Mouse (Mus musculus): Measurements from ENCODE around the gene Drg1. TPM values are rescaled to one million over a fixed set of nuclear protein-coding genes. Genes with fewer than 3 reads are reported as not detected.

Drg1 gene
- polyA plus RNA-seq, 1 experiment from 2014 or later, result 215 TPM

DNA sequence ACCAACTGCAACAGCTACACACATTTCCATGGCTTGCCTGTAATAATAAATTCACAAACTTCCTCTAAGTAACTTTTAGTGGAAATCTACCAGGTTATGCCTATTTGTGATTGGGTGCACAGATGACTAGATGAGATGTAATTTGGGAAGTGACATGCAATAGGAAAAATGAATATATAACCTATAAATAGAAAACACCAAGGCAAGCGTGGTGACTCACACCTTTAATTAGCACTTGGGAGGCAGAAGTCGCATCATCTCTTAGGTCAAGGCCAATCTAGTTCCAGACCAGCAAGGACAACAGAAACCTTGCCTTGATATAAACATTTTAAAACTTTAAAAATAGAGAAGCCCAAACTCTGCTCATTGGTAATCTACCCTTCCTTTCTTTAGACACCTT is 18.8 kb downstream of the Drg1 start:
- no peak for ATAC-seq (replicated peaks)
- peaks cover 82% of the 10 kb centered on the region for H3K36me3 ChIP-seq (replicated peaks)
- H3K4me1 ChIP-seq, result no peaks in the 10 kb centered on the region
- no peak overlapping the region for H3K4me3 ChIP-seq
- H3K9ac ChIP-seq, result no peak overlapping the region
- 98% methylated on average over 2 of the region's 2 CpGs for WGBS
- no peak overlapping the region for H3K27ac ChIP-seq
- no peaks in the 10 kb centered on the region for H3K27me3 ChIP-seq (replicated peaks)
- no peaks in the 10 kb centered on the region for H3K9me3 ChIP-seq
- no peak overlapping the region for H3K4me2 ChIP-seq

DNA sequence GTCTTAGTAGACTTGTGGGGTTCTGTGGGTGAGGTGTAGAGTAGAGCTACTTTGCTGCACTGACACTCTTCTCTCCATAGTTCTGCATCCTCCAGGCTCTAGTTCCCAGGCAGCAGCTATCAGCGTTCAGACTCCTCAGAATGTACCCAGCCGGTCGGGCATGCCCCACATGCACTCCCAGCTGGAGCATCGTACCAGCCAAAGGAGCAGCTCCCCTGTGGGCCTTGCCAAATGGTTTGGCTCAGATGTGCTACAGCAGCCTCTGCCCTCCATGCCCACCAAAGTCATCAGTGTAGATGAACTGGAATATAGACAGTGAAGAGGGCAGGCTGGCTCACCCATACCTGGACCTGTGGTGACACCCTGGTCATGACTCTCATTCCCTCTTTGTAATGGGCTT is 22.4 kb downstream of the Drg1 start:
- H3K4me2 ChIP-seq, result no peak overlapping the region
- H3K9me3 ChIP-seq, result no peaks in the 10 kb centered on the region
- no peak overlapping the region for H3K27ac ChIP-seq
- no peaks in the 10 kb centered on the region for H3K4me1 ChIP-seq
- no peak for ATAC-seq (replicated peaks)
- peaks cover 73% of the 10 kb centered on the region for H3K36me3 ChIP-seq (replicated peaks)
- no peaks in the 10 kb centered on the region for H3K27me3 ChIP-seq (replicated peaks)
- no peak overlapping the region for H3K4me3 ChIP-seq
- H3K9ac ChIP-seq, result no peak overlapping the region
- 88% methylated on average over 4 of the region's 4 CpGs for WGBS

DNA sequence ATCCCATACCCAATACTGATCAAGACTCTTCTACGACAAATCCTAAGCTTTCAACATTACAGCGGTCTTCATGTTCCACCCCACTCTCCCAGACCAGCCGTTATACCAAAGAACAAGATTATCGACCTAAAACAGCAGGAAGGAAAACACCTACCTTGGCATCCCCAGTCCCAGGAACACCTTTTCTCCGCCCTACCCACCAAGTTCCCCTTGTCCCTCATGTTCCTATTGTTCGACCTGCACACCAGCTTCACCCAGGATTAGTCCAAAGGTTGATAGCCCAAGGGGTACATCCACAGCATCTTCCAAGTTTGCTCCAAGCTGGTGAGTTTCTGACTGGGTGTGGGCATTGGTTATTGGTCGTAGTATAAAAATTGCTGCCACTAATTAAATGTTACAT is 23.8 kb downstream of the Drg1 start:
- WGBS, result 95% methylated on average over 7 of the region's 7 CpGs
- Histone ChIP-seq H3K9me3 (no peaks in the 10 kb centered on the region), H3K4me1 (no peaks in the 10 kb centered on the region), H3K9ac (no peak overlapping the region), H3K36me3 (replicated peaks) (peaks cover 72% of the 10 kb centered on the region), H3K27ac (no peak overlapping the region), H3K4me2 (no peak overlapping the region), H3K27me3 (replicated peaks) (no peaks in the 10 kb centered on the region), H3K4me3 (no peak overlapping the region)
- ATAC-seq (replicated peaks), result no peak

DNA sequence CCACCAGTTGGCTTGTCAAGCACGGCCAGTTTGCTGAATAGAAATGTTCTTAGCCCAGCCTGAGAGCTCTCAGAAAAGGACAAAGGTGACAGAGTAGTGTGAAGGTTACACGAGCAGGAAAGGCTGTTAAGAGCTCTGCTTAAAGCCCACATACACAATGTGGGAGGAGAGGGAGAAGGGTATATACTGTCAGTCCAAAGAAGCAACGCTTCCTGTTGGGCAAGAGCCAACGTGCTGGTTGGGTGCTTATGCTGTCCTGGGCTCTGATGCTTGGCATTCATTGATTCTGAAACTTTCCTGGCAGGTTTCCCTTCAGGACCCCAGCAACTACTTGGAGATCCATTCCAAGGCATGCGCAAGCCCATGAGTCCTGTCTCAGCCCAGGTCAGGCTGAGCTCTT is 30.9 kb downstream of the Drg1 start:
- Histone ChIP-seq H3K27ac (no peak overlapping the region), H3K4me1 (no peaks in the 10 kb centered on the region), H3K27me3 (replicated peaks) (no peaks in the 10 kb centered on the region), H3K36me3 (replicated peaks) (peaks cover 33% of the 10 kb centered on the region), H3K9ac (no peak overlapping the region), H3K4me3 (no peak overlapping the region), H3K9me3 (no peaks in the 10 kb centered on the region), H3K4me2 (no peak overlapping the region)
- ATAC-seq (replicated peaks), result no peak
- WGBS, result 87% methylated on average over 5 of the region's 5 CpGs

DNA sequence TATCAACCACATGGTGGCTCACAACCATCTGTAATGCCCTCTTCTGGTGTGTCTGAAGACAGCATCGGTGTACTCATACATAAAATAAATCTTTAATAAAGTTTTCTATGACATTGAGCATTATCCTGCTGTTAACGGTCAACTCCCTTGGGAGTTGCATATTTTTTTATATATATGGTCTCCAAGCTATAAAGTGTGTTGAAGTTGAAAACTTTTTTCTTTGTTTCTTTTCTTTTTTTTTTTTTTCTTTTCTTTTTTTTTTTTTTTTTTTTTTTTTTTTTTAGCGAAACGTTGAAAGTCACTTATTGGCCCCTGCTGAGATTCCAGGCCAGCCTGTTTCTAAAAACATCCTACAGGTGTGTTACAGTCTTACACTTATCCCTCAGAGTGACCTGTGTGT is 32.5 kb downstream of the Drg1 start:
- Histone ChIP-seq H3K36me3 (replicated peaks) (peaks cover 40% of the 10 kb centered on the region; the same call in 1 of the 2 replicates), H3K27ac (no peak overlapping the region), H3K4me2 (no peak overlapping the region), H3K9ac (no peak overlapping the region), H3K27me3 (replicated peaks) (no peaks in the 10 kb centered on the region), H3K9me3 (no peaks in the 10 kb centered on the region), H3K4me1 (no peaks in the 10 kb centered on the region), H3K4me3 (no peak overlapping the region)
- ATAC-seq (replicated peaks), result no peak
- WGBS, result 87% methylated on average over 4 of the region's 4 CpGs

DNA sequence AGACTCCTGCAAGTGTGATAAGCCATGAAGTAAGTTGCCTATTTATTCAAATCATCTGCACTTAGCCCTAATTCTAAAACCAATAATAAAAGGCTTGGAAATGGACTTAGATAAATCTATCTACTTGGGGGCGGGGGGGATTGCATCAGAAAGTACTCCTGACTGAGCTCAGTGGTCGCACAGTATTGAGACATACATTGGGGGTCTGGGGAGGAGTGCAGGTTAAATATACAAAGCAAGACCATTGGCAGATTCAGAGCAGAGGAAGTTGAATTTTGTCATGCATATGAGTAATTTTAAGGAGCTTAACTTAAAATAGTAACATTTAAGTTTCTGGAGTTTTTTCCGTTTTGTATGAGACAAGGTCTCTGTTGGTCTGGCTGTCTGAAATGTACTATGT is 34.0 kb downstream of the Drg1 start:
- no peak overlapping the region for H3K9ac ChIP-seq
- H3K27ac ChIP-seq, result no peak overlapping the region
- H3K4me2 ChIP-seq, result no peak overlapping the region
- no peaks in the 10 kb centered on the region for H3K9me3 ChIP-seq
- no peak for ATAC-seq (replicated peaks)
- peaks cover 37% of the 10 kb centered on the region; the same call in 1 of the 2 replicates for H3K36me3 ChIP-seq (replicated peaks)
- H3K27me3 ChIP-seq (replicated peaks), result no peaks in the 10 kb centered on the region
- no peaks in the 10 kb centered on the region for H3K4me1 ChIP-seq
- WGBS, result 93% methylated on average over 3 of the region's 3 CpGs
- H3K4me3 ChIP-seq, result no peak overlapping the region

DNA sequence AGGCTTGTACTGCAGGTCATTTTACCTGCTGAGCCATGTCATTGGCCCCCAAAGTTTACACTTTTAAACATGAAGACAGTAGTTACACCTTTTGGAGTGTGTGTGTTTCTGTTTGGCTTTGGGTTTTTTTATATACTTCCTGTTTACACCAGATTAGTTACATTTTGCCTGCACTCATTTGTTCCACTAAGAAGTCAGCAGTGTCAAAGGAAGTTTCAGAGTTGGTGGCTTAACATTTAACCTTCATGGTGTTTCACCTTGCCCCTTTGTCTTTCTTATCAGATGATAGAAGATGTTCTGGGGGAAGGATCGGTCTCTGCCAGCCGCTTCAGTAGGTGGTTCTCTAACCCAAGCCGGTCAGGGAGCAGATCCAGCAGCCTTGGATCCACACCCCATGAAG is 39.1 kb downstream of the Drg1 start:
- no peaks in the 10 kb centered on the region for H3K4me1 ChIP-seq
- no peak overlapping the region for H3K27ac ChIP-seq
- no peaks in the 10 kb centered on the region for H3K27me3 ChIP-seq (replicated peaks)
- H3K9me3 ChIP-seq, result no peaks in the 10 kb centered on the region
- H3K36me3 ChIP-seq (replicated peaks), result peaks cover 56% of the 10 kb centered on the region
- no peak overlapping the region for H3K9ac ChIP-seq
- WGBS, result over 99% methylated on average over 3 of the region's 3 CpGs
- H3K4me3 ChIP-seq, result no peak overlapping the region
- no peak overlapping the region for H3K4me2 ChIP-seq
- ATAC-seq (replicated peaks), result no peak

DNA sequence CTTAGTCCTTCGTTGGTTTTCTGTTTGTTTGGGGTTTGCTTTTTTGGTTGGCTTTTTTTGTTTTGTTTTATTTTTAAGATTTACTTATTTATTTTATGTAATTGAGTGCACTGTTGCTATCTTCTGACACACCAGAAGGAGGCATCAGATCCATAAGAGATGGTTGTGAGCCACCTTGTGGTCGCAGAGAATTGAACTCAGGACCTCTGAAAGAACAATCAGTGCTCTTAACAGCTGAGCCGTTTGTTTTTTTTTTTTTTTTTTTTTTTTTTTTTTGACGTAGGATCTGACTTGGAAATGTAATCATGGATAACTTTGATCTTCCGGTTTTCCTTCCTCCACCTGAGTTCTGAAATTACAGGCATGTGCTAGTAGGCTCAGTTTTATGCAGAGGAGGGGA is 43.1 kb downstream of the Drg1 start:
- Histone ChIP-seq H3K36me3 (replicated peaks) (peaks cover 58% of the 10 kb centered on the region), H3K27ac (no peak overlapping the region), H3K4me3 (no peak overlapping the region), H3K9ac (no peak overlapping the region), H3K27me3 (replicated peaks) (no peaks in the 10 kb centered on the region), H3K4me2 (no peak overlapping the region), H3K4me1 (no peaks in the 10 kb centered on the region), H3K9me3 (no peaks in the 10 kb centered on the region)
- 84% methylated on average over 5 of the region's 5 CpGs for WGBS
- no peak for ATAC-seq (replicated peaks)

DNA sequence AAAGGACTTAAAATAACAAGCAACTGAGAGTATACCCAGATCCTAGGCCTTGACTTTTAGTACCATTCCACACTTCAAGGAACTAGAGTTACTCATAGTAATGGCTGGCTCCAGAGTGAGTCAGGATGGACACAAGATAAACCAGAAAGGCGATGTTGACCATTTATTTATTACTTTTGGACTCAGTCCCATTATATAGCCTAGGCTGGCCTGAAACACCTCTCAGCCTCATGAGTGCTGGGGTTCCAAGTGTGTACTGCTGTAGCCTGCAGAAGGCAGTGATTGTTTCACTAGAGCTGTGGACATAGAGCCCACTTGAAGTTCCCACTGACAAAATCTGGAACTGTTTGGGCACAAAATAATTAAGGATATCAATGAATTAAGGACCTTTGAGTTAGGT is 53.7 kb downstream of the Drg1 start:
- H3K4me3 ChIP-seq, result no peak overlapping the region
- H3K36me3 ChIP-seq (replicated peaks), result peaks cover 41% of the 10 kb centered on the region
- no peaks in the 10 kb centered on the region for H3K9me3 ChIP-seq
- no peak overlapping the region for H3K4me2 ChIP-seq
- ATAC-seq (replicated peaks), result no peak
- no peak overlapping the region for H3K27ac ChIP-seq
- no peaks in the 10 kb centered on the region for H3K4me1 ChIP-seq
- WGBS, result 88% methylated on average over 1 of the region's 1 CpGs
- H3K9ac ChIP-seq, result no peak overlapping the region
- no peaks in the 10 kb centered on the region for H3K27me3 ChIP-seq (replicated peaks)

DNA sequence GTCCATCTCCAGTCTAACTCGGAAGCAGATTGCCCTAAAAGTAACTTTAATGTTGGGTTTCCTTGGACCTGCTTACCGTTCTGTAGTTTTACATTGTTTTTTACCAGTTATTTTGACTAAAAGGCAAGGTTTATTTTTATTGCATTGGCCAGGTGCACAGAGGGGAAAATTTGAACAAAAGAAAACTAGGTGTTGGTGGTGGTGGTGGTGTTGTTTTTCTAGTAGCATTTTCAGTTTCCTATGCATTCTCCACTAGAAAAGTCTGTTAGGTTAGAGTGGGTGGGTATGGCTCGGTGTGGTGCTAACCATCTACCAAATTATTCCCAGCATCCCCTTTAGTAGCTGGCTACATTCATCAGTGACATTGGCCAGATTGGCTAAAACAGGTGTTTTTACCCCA is 59.4 kb downstream of the Drg1 start:
- WGBS, result 97% methylated on average over 3 of the region's 3 CpGs
- Histone ChIP-seq H3K9ac (no peak overlapping the region), H3K27me3 (replicated peaks) (no peaks in the 10 kb centered on the region), H3K4me2 (no peak overlapping the region), H3K4me3 (no peak overlapping the region), H3K4me1 (peaks cover 12% of the 10 kb centered on the region; the same call in 1 of the 2 replicates), H3K27ac (no peak overlapping the region), H3K9me3 (no peaks in the 10 kb centered on the region), H3K36me3 (replicated peaks) (peaks cover 18% of the 10 kb centered on the region; the same call in 1 of the 2 replicates)
- ATAC-seq (replicated peaks), result no peak

DNA sequence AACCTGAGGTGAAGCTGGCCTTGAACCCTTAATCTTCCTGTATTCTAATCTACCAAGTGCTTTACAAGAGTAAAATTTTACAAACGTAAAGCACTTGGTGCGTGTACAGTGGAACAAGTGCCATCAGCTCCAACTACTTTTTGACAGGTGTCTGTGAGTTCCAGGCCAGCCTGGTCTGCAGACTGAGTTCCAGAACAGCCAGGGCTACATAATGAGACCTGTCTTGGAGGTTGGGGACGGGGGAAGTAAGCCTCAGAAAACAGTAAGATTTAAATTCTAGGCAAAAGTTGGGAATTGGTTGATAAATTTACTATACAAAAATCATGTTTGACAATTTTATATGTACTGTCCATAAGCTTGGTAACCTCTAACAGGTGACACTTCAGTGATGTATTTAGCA is 61.0 kb downstream of the Drg1 start:
- H3K4me2 ChIP-seq, result no peak overlapping the region
- WGBS, result 95% methylated on average over 3 of the region's 3 CpGs
- H3K9ac ChIP-seq, result no peak overlapping the region
- H3K4me3 ChIP-seq, result no peak overlapping the region
- peaks cover 12% of the 10 kb centered on the region; the same call in 1 of the 2 replicates for H3K4me1 ChIP-seq
- ATAC-seq (replicated peaks), result no peak
- no peak overlapping the region for H3K27ac ChIP-seq
- no peaks in the 10 kb centered on the region for H3K9me3 ChIP-seq
- no peaks in the 10 kb centered on the region for H3K27me3 ChIP-seq (replicated peaks)
- peaks cover 17% of the 10 kb centered on the region; the same call in 1 of the 2 replicates for H3K36me3 ChIP-seq (replicated peaks)

DNA sequence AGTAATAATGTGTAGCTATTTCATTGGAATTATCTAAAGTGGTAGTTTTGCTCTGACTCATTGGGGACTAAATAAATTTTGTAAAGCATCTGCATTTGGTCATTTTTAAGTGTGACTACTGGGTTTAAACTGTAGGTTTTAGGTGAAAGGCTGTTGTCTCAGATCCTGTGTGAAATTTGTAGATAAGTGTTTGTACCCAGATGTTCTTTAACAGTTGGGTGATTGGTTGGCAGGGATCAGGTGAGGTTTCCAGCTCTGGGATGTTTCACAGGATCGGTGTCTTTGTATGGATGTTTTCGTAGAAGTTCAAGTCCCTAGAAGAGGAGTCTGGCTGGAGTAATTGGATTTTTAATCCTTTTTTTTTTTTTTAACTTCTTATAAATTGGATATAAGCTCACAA is 62.4 kb downstream of the Drg1 start:
- H3K36me3 ChIP-seq (replicated peaks), result peaks cover 14% of the 10 kb centered on the region; the same call in 1 of the 2 replicates
- no peak for ATAC-seq (replicated peaks)
- no peaks in the 10 kb centered on the region for H3K9me3 ChIP-seq
- H3K4me3 ChIP-seq, result no peak overlapping the region
- peaks cover 12% of the 10 kb centered on the region; the same call in 1 of the 2 replicates for H3K4me1 ChIP-seq
- H3K9ac ChIP-seq, result no peak overlapping the region
- WGBS, result 83% methylated on average over 2 of the region's 2 CpGs
- peak overlapping the region; percentile 39 for H3K4me2 ChIP-seq
- no peak overlapping the region for H3K27ac ChIP-seq
- H3K27me3 ChIP-seq (replicated peaks), result no peaks in the 10 kb centered on the region

DNA sequence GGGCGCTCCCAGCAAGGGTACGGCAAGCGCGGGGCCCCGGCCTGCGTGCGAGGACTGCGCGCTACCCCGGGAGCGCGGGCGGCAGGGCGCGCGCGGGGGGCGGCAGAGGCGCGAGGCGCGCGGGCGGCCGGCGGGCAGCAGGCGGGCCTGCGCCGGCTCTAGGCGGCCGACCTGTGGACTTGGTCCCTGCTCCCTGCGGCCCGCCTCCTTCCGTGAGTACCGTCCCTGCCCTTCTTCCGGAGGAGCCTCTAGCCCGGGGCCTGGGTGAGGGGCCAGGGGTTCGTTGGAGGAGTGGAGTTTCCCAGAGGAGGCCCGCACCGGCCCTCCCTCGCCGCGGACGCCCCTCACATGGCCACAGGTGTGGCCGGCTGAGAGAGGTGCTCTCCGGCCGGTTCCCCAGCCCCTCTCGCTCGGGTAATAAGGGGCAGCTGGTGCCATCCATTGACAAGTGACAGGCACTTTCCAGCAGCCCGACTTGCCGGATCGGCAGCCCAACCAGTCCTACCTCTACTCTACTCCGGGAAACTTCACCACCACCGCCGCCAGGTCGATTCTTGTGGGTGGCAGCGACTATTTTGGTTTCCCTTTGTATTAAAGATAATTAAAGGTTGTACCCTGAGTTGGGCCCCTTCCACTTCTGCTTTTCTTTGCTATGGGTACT is 63.3 kb downstream of the Drg1 start:
- H3K4me1 ChIP-seq, result peaks cover 12% of the 10 kb centered on the region; the same call in 1 of the 2 replicates
- H3K9ac ChIP-seq, result peak overlapping the region; percentile 21
- WGBS, result under 1% methylated on average over 54 of the region's 57 CpGs
- H3K4me2 ChIP-seq, result peak overlapping the region; percentile 39
- H3K4me3 ChIP-seq, result peak overlapping the region; percentile 38
- H3K27me3 ChIP-seq (replicated peaks), result no peaks in the 10 kb centered on the region
- no peaks in the 10 kb centered on the region for H3K9me3 ChIP-seq
- H3K36me3 ChIP-seq (replicated peaks), result peaks cover 11% of the 10 kb centered on the region; the same call in 1 of the 2 replicates
- no peak; the same call in 1 of the 2 replicates for ATAC-seq (replicated peaks)
- H3K27ac ChIP-seq, result peak overlapping the region; percentile 73

Data from midbrain, embryonic 15.5 days (tissue).